Mouse (Mus musculus): Measurements from ENCODE around the gene Tle3.

- no peak for TF ChIP-seq CTCF (IDR thresholded peaks at IDR 0.05; ENCODE audit: borderline replicate concordance, control insufficient read depth, extremely low read depth, insufficient read depth, low read length, poor library complexity)
- no peak for TF ChIP-seq POLR2A (IDR thresholded peaks at IDR 0.05; ENCODE audit: control insufficient read depth, extremely low read depth, insufficient read depth, low read length, poor library complexity)
Measured at GRCm38 (mm10) chr9:61372976-61373633, 939 bp downstream of the Tle3 start.

Measured in thymus, adult 2 months (tissue).